Mouse (Mus musculus) embryo, embryonic 10.5 days (tissue): Measurements from ENCODE around the gene Vmn1r142.
"Not testable (repeated sequence)": the region's sequence is repeated elsewhere in the genome, so short reads cannot be mapped to it uniquely, and the experiment has no call there.

Experiments
- DNase-seq: peaks from one replicate; pipeline ENCODE4 v3.0.0-alpha.2; 2015; ENCODE audit warnings: low spot score

The Vmn1r142 gene

DNA sequence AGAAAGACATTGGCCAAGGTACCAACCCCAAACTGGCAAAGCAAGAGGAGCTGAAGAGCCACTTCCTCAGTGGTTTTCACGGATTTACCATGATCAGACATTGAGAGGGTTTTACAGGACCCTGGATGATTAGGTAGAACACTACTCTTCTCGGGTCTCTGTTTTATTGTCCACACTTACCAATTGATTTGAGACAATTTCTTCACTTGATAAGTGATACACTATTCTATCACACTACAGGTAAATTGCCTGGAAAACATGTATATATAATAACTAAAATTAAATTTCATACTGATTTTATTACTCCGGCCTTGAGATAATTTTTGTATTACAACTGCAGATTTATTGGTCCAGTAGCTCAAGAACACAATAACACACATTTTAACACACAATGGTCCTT lies at the start of gene Vmn1r142:
Vmn1r142 (minus strand) TSS at position 101 of the 400 bp plus-strand sequence.
- not testable (repeated sequence) for DNase-seq

DNA sequence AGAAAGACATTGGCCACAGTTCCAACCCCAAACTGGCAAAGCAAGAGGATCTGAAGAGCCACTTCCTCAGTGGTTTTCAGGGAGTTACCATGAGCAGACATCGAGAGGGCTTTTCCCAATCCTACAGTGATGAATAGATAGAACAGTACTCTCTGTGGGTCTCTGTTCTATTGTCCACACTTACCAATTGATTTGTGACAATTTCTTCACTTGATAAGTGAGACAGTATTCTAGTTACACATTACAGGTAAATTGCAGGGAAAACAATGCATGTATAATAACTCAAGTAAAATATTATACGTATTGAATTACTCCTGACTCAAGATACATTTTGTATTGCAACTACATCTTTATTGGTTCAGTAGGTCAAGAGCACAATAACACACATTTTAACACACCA lies 37.3 kb upstream of the Vmn1r142 start, which contains the start of gene Gm8653:
Gm8653 (minus strand) TSS at position 101 of the 400 bp plus-strand sequence.
- not testable (repeated sequence) for DNase-seq

DNA sequence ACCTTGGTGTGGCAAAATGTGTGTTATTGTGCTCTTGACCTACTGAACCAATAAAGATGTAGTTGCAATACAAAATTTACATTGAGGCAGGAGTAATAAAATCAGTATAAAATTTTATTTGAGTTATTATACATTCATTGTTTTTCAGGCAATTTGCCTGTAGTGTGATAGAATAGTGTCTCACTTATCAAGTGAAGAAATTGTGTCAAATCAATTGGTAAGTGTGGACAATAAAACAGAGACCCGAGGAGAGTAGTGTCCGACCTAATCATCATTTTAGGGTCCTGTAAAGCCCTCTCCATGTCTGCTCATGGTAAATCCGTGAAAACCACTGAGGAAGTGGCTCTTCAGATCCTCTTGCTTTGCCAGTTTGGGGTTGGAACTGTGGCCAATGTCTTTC lies 25.2 kb upstream of the Vmn1r142 start, which contains the start of gene Vmn1r143:
Vmn1r143 (plus strand) TSS at position 301 of the 400 bp plus-strand sequence.
- DNase-seq, result not testable (repeated sequence)

DNA sequence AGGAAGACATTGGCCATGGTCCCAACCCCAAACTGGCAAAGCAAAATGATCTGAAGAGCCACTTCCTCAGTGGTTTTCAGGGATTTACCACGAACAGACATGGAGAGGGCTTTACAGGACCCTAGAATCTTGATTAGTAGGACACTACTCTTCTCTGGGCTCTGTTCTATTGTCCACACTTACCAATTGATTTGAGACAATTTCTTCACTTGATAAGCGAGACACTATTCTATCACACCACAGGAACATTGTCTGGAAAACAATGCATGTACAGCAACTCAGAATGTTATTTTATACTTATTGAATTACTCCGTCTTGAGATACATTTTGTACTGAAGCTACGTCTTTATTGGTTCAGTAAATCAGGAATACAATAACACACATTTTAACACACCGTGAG lies 29.2 kb downstream of the Vmn1r142 start, which contains the start of gene Gm10666:
Gm10666 (minus strand) TSS at position 101 of the 400 bp plus-strand sequence.
- not testable (repeated sequence) for DNase-seq

DNA sequence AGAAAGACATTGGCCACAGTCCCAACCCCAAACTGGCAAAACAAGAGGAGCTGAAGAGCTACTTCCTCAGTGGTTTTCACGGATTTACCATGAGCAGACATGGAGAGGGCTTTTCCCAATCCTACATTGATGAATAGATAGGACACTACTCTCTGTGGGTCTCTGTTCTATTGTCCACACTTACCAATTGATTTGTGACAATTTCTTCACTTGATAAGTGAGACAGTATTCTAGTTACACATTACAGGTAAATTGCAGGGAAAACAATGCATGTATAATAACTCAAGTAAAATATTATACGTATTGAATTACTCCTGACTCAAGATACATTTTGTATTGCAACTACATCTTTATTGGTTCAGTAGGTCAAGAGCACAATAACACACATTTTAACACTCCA lies 45.7 kb downstream of the Vmn1r142 start, which contains the start of gene Gm16451:
Gm16451 (minus strand) TSS at position 101 of the 400 bp plus-strand sequence.
- DNase-seq, result not testable (repeated sequence)
